Mouse (Mus musculus) limb, embryonic 14.5 days (tissue): Measurements from ENCODE around the gene Sema5b. TPM values are rescaled to one million over a fixed set of nuclear protein-coding genes. Genes with fewer than 3 reads are reported as not detected.

Experiments used
- ATAC-seq: fragments of 200-750 bp; cut with Nextera tagmentation; 2 replicates; pipeline ENCODE4 v1.8.0; 2017; ENCODE audit warnings: low read depth, moderate number of reproducible peaks, moderate TSS enrichment; ENCODE audit not compliant: low FRiP score
- DNase-seq: peaks from one replicate; pipeline ENCODE4 v3.0.0-alpha.2; 2015; ENCODE audit warnings: low spot score
- H3K27ac ChIP-seq: fragments of 300-500 bp; sonication (generic); replicated peaks from 2 replicates; pipeline ENCODE4 v1.5.1; 2014; ENCODE audit warnings: low read depth, mild to moderate bottlenecking, low read length, moderate library complexity, mixed read lengths
- H3K27me3 ChIP-seq: fragments of 300-500 bp; sonication (generic); 2 replicates; pipeline ENCODE4 v1.6.1; 2014; ENCODE audit warnings: low read length, mixed read lengths; ENCODE audit not compliant: control insufficient read depth, insufficient read depth
- H3K36me3 ChIP-seq: fragments of 300-500 bp; sonication (generic); 2 replicates; pipeline ENCODE4 v1.6.1; 2014; ENCODE audit warnings: mild to moderate bottlenecking, low read length, moderate library complexity, mixed read lengths; ENCODE audit not compliant: control insufficient read depth, insufficient read depth
- H3K4me1 ChIP-seq: fragments of 300-500 bp; sonication (generic); 2 replicates; pipeline ENCODE4 v1.6.1; 2014; ENCODE audit warnings: antibody characterized with exemption, low read length, mixed read lengths; ENCODE audit not compliant: control insufficient read depth, insufficient read depth
- H3K4me2 ChIP-seq: fragments of 300-500 bp; sonication (generic); replicated peaks from 2 replicates; pipeline ENCODE4 v1.6.1; 2014; ENCODE audit warnings: low read depth, mild to moderate bottlenecking, low read length, moderate library complexity; ENCODE audit not compliant: severe bottlenecking
- H3K4me3 ChIP-seq: fragments of 300-500 bp; sonication (generic); replicated peaks from 2 replicates; pipeline ENCODE4 v1.5.1; 2014; ENCODE audit warnings: low read length
- H3K9ac ChIP-seq: fragments of 300-500 bp; sonication (generic); 2 replicates; pipeline ENCODE4 v1.6.1; 2014; ENCODE audit warnings: mild to moderate bottlenecking, low read depth, low read length, moderate library complexity; ENCODE audit not compliant: severe bottlenecking
- H3K9me3 ChIP-seq: fragments of 300-500 bp; sonication (generic); 2 replicates; pipeline ENCODE4 v1.6.1; 2016; ENCODE audit warnings: low read length; ENCODE audit not compliant: control insufficient read depth
- POLR2A ChIP-seq: fragments of 200-500 bp; IDR thresholded peaks from 2 replicates; pipeline ENCODE4 v1.8.0; 2012; ENCODE audit warnings: inconsistent platforms, mild to moderate bottlenecking, moderate library complexity, borderline replicate concordance; ENCODE audit not compliant: insufficient read depth, insufficient read length; ENCODE audit errors: extremely low read depth
- WGBS: fragments of 180-500 bp; shearing (Covaris S2); extraction: QIAGEN DNeasy Blood & Tissue Kit; methylation state at CpG from one replicate; pipeline ENCODE4 v1.1.7; 2014; 5-methylcytosine and 5-hydroxymethylcytosine counted together
- polyA plus RNA-seq, 2 experiments: library from polyadenylated mRNA; depleted of rRNA in 1 of 2; stranded (reverse) in 1 of 2; unstranded in 1 of 2; fragments of >200 nt; fragmentation: Nextera tagmentation in 1 of 2; extraction: Ambion mirVana in 1 of 2; gene quantifications; 2 replicates each; pipeline versions ENCODE4 v1.2.1 to v1.2.3; 2012 to 2014

Sema5b gene
- polyA plus RNA-seq, 2 experiments: 4.2 to 17.4 TPM

DNA sequence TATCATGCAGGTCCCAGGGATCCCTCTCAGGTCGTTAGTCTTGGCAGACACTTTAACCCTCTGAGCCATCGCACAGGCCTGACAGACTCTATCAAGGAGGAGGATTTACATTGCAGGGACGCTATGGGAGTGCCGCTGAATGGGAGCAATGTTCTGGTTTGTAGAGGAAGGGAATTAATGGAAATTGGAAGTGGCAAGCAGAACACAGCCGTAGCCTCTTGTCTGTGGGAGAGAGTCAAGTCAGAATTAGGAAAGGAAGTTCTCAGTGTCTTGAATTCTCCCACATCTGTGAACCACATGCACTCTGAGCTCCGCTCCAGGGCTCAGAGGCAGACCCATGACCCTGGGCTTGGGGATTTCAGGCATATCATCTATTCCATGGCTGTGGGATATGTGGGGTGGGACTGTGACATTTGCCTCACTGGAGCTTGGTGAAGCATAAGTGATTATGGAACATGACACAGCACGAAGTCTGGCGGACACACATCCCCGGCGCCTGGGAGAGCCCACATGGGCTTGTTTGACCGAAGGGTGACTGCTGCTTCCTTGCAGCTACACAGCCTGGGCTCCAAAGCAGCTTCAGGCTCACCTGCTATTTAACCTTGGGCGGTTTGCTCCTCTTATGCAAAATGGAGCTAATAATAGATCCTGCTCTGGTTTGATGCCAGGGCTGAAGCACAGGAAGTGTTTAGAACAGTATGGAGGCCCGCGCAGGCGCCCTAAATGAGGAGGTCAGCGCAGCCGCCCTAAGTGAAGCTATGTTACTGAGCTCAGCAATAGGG lies 140.6 kb downstream of the Sema5b start:
- peak; percentile 57 for ATAC-seq
- no peaks in the 10 kb centered on the region for H3K36me3 ChIP-seq
- 60% methylated on average over 17 of the region's 17 CpGs for WGBS
- no peak overlapping the region for H3K4me3 ChIP-seq
- no peak overlapping the region for H3K9ac ChIP-seq
- no peaks in the 10 kb centered on the region for H3K9me3 ChIP-seq
- no peak overlapping the region for H3K4me2 ChIP-seq
- TF ChIP-seq POLR2A: no peak
- H3K27ac ChIP-seq: no peak overlapping the region
- peaks cover 11% of the 10 kb centered on the region for H3K4me1 ChIP-seq
- H3K27me3 ChIP-seq: no peaks in the 10 kb centered on the region
- DNase-seq: peak; percentile 12

DNA sequence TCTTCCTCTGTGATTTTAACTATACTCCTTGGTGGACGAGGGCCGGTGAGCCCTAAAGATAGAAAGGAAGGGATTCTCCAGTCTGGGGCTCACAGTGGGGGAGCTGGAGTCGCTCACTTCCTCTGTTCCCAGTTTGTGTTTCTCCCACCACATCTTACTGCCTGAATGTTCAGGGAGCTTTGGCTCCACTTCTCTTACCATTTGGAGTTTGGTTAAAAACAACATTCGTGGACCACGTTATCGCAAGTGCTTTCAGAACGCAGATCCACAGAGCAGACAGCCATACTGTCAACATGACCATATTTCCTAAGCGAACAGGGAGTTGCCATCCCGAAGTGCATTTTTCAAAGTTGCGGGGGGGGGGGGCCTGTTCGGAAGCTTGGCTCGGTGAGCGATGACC lies 144.1 kb downstream of the Sema5b start:
- Histone ChIP-seq H3K4me2 (no peak overlapping the region), H3K36me3 (no peaks in the 10 kb centered on the region), H3K4me3 (no peak overlapping the region), H3K27ac (no peak overlapping the region), H3K27me3 (no peaks in the 10 kb centered on the region), H3K9ac (no peak overlapping the region), H3K9me3 (no peaks in the 10 kb centered on the region), H3K4me1 (peaks cover 11% of the 10 kb centered on the region)
- no peak for TF ChIP-seq POLR2A
- ATAC-seq: no peak
- no peak for DNase-seq
- 72% methylated on average over 13 of the region's 13 CpGs for WGBS

DNA sequence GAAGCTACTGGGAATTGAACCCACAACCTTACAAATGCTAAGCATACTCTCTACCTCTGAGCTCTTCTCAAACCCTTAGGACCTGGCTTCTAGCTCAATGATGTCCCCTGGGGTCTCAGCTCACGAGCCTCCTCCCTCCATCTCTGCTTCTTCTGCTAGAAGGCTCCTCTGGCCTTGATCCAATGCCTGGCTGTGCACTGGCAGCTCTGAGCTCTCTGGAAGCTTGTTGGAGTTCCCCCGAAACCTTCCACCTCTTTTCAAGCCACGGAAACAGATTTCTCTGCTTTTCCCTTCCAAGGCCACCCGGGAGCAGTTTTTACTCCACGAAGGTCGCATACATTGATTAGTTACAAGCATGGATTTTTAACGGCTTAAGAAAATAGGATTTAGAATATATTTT lies 145.5 kb downstream of the Sema5b start:
- peak; percentile 25 for DNase-seq
- Histone ChIP-seq H3K4me3 (no peak overlapping the region), H3K36me3 (no peaks in the 10 kb centered on the region), H3K27ac (no peak overlapping the region), H3K9me3 (no peaks in the 10 kb centered on the region), H3K9ac (no peak overlapping the region), H3K4me2 (no peak overlapping the region), H3K27me3 (no peaks in the 10 kb centered on the region), H3K4me1 (peaks cover 7% of the 10 kb centered on the region)
- no peak for TF ChIP-seq POLR2A
- 54% methylated on average over 7 of the region's 7 CpGs for WGBS
- no peak for ATAC-seq

DNA sequence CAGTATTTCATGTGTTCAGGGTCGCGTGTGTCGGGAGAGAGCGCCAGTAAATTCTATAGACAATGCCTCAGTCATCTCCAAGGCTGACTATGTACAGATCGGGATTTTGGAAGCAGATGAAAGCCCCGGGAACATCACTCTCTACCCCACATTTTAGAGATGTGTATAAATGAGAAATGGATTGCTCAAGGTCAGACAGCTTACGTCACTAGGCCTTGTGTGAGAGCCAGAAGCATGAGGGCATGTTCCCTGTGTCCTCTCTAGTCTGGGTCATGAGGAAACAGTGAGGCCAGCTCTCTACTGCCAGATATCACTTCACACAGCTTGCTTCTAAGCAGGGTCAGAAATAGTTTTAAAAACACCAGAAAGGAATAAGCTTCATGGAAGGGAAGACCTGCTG lies 150.7 kb downstream of the Sema5b start:
- DNase-seq: no peak

DNA sequence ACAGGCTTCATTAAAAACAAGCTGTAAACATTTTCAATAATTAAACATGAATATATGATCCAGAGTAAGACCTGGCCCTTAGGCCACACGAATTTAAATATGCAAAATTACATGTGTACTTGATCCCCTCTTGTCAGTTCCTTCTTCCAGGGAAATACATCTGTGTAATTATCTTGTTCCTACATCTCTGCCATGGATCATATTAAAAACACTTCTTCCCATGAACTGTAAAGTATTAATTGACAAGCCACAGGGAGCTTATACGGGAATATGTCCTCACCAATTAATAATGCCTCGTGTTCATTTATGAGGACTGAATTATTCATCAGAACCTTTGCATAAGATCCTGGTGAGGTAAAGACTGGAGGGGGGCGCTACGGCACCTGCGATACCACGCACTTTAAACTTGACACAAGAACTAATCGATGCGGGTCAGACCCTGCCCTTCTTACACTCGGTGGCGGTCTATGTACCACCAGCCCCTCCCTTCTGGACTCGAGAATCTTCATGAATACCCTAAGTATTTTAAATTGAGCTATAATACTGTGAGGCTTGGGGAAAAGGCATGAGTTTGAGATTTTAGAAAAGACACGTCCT lies 153.4 kb downstream of the Sema5b start:
- no peak overlapping the region for H3K9ac ChIP-seq
- no peaks in the 10 kb centered on the region for H3K27me3 ChIP-seq
- WGBS: 88% methylated on average over 13 of the region's 13 CpGs
- no peak overlapping the region for H3K27ac ChIP-seq
- H3K36me3 ChIP-seq: peaks cover 11% of the 10 kb centered on the region; the same call in 1 of the 2 replicates
- ATAC-seq (no peak), DNase-seq (no peak)
- no peaks in the 10 kb centered on the region for H3K9me3 ChIP-seq
- no peaks in the 10 kb centered on the region for H3K4me1 ChIP-seq
- no peak for TF ChIP-seq POLR2A
- H3K4me2 ChIP-seq: no peak overlapping the region
- H3K4me3 ChIP-seq: no peak overlapping the region

More for the DNA sequence above, 150.7 kb downstream of the Sema5b start:
- Histone ChIP-seq H3K27me3 (no peaks in the 10 kb centered on the region), H3K4me3 (no peak overlapping the region), H3K4me1 (no peaks in the 10 kb centered on the region), H3K36me3 (0 out of 2 replicates have a peak, but pooled peaks cover 3% of the 10 kb centered on the region), H3K9me3 (no peaks in the 10 kb centered on the region), H3K27ac (no peak overlapping the region), H3K9ac (no peak overlapping the region), H3K4me2 (no peak overlapping the region)
- 91% methylated on average over 7 of the region's 7 CpGs for WGBS
- no peak for TF ChIP-seq POLR2A
- ATAC-seq: no peak
